Mouse (Mus musculus) A20 (cell line): Measurements from ENCODE around the gene Mdk.

ENCODE experiments used
- DNase-seq: peaks from one replicate; pipeline ENCODE4 v3.0.0-alpha.2; 2011; ENCODE audit warnings: low read depth, low spot score

The Mdk gene

GRCm38 (mm10) chr2:91932160-91932711 lies at the start of gene Mdk:
TSS of gene Mdk (minus strand) at chr2:91932297.
- DNase-seq: no peak

GRCm38 (mm10) chr2:91980830-91981229 lies 48.7 kb upstream of the Mdk start:
- no peak for DNase-seq

- DNase-seq: no peak
Measured at GRCm38 (mm10) chr2:91980245-91980644, 48.1 kb upstream of the Mdk start.

GRCm38 (mm10) chr2:91978547-91978946 lies 46.5 kb upstream of the Mdk start:
- no peak for DNase-seq

GRCm38 (mm10) chr2:91977960-91978359 lies 45.9 kb upstream of the Mdk start:
- no peak for DNase-seq

- DNase-seq: no peak
Measured at GRCm38 (mm10) chr2:91975581-91976541, 43.8 kb upstream of the Mdk start, which contains the start of gene Dgkz. TSS of gene Dgkz (minus strand) at chr2:91975864.

- no peak for DNase-seq
Measured at GRCm38 (mm10) chr2:91973416-91974135, 41.5 kb upstream of the Mdk start.

GRCm38 (mm10) chr2:91972121-91972566 lies 40.0 kb upstream of the Mdk start:
- DNase-seq: no peak

- no peak for DNase-seq
Measured at GRCm38 (mm10) chr2:91971231-91972097, 39.4 kb upstream of the Mdk start.

GRCm38 (mm10) chr2:91967962-91968361 lies 35.9 kb upstream of the Mdk start:
- DNase-seq: no peak

- no peak for DNase-seq
Measured at GRCm38 (mm10) chr2:91966367-91966766, 34.3 kb upstream of the Mdk start.

- no peak for DNase-seq
Measured at GRCm38 (mm10) chr2:91965417-91965816, 33.3 kb upstream of the Mdk start.

GRCm38 (mm10) chr2:91964610-91965204 lies 32.6 kb upstream of the Mdk start:
- no peak for DNase-seq

- DNase-seq: peak; percentile 94
Measured at GRCm38 (mm10) chr2:91963443-91963932, 31.4 kb upstream of the Mdk start.

- DNase-seq: peak; percentile 64
Measured at GRCm38 (mm10) chr2:91962864-91963401, 30.8 kb upstream of the Mdk start.

GRCm38 (mm10) chr2:91961901-91962761 lies 30.0 kb upstream of the Mdk start:
- DNase-seq: peak; percentile 73

- no peak for DNase-seq
Measured at GRCm38 (mm10) chr2:91960459-91960858, 28.4 kb upstream of the Mdk start.

- DNase-seq: no peak
Measured at GRCm38 (mm10) chr2:91959544-91960410, 27.7 kb upstream of the Mdk start.
